Mouse (Mus musculus): ENCODE measurements at regions not wholly inside any gene's neighbourhood (a gene's known extent, or its start where the extent isn't known, plus 50 kb on each side); places are given as distances from the start of the nearest gene placed in this dataset.

- Histone ChIP-seq H3K4me3 (no peak overlapping the region), H3K9ac (no peak overlapping the region), H3K27me3 (replicated peaks) (no peaks in the 10 kb centered on the region), H3K9me3 (replicated peaks) (no peaks in the 10 kb centered on the region), H3K27ac (ENCODE audit: poor library complexity, severe bottlenecking) (no peak overlapping the region), H3K36me3 (no peaks in the 10 kb centered on the region), H3K4me1 (replicated peaks) (no peaks in the 10 kb centered on the region), H3K4me2 (no peak overlapping the region)
- WGBS: 82% methylated on average over 5 of the region's 5 CpGs
- ATAC-seq (ENCODE audit: insufficient number of reproducible peaks, low FRiP score): no peak
Observed at GRCm38 (mm10) chr10:37314746-37315430, 176.2 kb upstream of the Marcks start.

DNA sequence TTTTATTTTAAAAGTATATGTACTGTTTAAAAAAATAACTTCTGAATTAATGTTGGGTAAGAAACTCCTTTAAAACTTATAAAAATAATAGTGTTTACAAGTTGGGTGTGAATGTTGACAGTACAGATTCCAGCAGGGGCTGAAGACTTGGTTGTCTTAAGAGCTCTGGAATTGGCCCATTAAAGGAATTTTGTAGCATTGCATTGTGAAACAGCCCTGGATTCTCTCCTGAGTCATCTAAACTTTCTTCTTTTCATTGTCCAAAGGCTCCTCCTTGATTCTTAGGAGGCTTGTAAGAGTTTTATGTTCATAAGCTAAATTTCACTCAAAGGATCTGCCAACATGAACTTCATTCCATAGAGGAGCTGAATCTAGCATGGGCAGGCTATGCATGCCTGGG is 174.7 kb upstream of the Marcks start:
- no peaks in the 10 kb centered on the region for H3K27me3 ChIP-seq (replicated peaks)
- H3K4me3 ChIP-seq: no peak overlapping the region
- H3K4me1 ChIP-seq (replicated peaks): no peaks in the 10 kb centered on the region
- H3K9ac ChIP-seq: no peak overlapping the region
- H3K4me2 ChIP-seq: no peak overlapping the region
- H3K9me3 ChIP-seq (replicated peaks): no peaks in the 10 kb centered on the region
- no peak for ATAC-seq (ENCODE audit: insufficient number of reproducible peaks, low FRiP score)
- no peaks in the 10 kb centered on the region for H3K36me3 ChIP-seq
- no peak overlapping the region for H3K27ac ChIP-seq (ENCODE audit: poor library complexity, severe bottlenecking)

DNA sequence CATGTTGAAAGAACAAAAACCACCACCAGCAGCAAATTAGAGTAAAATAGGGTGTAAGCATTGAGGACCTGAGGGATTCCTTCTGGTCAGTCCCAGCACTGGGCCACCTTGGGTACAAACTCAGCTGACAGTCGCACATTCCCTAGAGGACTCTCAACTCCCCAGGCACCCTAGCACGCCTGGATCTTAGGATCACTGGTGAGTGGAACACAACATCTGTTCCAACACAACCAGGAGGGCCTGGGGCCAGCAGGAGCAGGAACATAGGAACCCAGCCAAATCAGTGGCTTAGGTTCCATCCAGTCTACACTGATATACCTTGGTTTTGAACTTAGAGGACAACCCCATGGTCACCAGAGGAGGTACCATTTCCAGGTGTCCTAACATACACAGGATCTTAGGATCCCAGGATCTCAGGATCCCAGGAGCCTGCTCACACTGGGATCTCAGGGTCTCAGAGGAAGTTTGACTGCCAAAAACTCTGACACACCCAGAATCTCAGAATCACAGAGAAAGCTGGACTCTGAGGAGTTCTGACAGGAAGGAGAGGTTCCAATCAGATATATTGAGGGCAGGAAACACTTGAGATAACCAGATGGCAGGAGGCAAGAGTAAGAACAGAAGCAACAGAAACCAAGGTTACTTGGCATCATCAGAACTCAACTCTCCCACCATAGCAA is 171.7 kb upstream of the Marcks start:
- no peak overlapping the region for H3K4me2 ChIP-seq
- no peaks in the 10 kb centered on the region for H3K9me3 ChIP-seq (replicated peaks)
- WGBS: 83% methylated on average over 2 of the region's 2 CpGs
- no peak overlapping the region for H3K27ac ChIP-seq (ENCODE audit: poor library complexity, severe bottlenecking)
- ATAC-seq (ENCODE audit: insufficient number of reproducible peaks, low FRiP score): no peak
- no peaks in the 10 kb centered on the region for H3K4me1 ChIP-seq (replicated peaks)
- no peak overlapping the region for H3K4me3 ChIP-seq
- no peaks in the 10 kb centered on the region for H3K27me3 ChIP-seq (replicated peaks)
- H3K9ac ChIP-seq: no peak overlapping the region
- no peaks in the 10 kb centered on the region for H3K36me3 ChIP-seq

- H3K4me1 ChIP-seq (replicated peaks): peaks cover 9% of the 10 kb centered on the region; the same call in 1 of the 2 replicates
- H3K4me2 ChIP-seq: no peak overlapping the region
- no peak overlapping the region for H3K9ac ChIP-seq
- no peak overlapping the region for H3K27ac ChIP-seq (ENCODE audit: poor library complexity, severe bottlenecking)
- no peaks in the 10 kb centered on the region for H3K9me3 ChIP-seq (replicated peaks)
- WGBS: 42% methylated on average over 2 of the region's 2 CpGs
- no peak overlapping the region for H3K4me3 ChIP-seq
- no peak for ATAC-seq (ENCODE audit: insufficient number of reproducible peaks, low FRiP score)
- H3K27me3 ChIP-seq (replicated peaks): no peaks in the 10 kb centered on the region
- H3K36me3 ChIP-seq: no peaks in the 10 kb centered on the region
Observed at GRCm38 (mm10) chr10:37304656-37305055, 165.9 kb upstream of the Marcks start.

GRCm38 (mm10) chr10:37300181-37300889 is 161.6 kb upstream of the Marcks start:
- H3K4me2 ChIP-seq: no peak overlapping the region
- no peaks in the 10 kb centered on the region for H3K27me3 ChIP-seq (replicated peaks)
- no peak overlapping the region for H3K4me3 ChIP-seq
- H3K27ac ChIP-seq (ENCODE audit: poor library complexity, severe bottlenecking): no peak overlapping the region
- H3K4me1 ChIP-seq (replicated peaks): peaks cover 9% of the 10 kb centered on the region; the same call in 1 of the 2 replicates
- 74% methylated on average over 5 of the region's 5 CpGs for WGBS
- H3K36me3 ChIP-seq: no peaks in the 10 kb centered on the region
- ATAC-seq (ENCODE audit: insufficient number of reproducible peaks, low FRiP score): no peak
- H3K9me3 ChIP-seq (replicated peaks): no peaks in the 10 kb centered on the region
- H3K9ac ChIP-seq: no peak overlapping the region

DNA sequence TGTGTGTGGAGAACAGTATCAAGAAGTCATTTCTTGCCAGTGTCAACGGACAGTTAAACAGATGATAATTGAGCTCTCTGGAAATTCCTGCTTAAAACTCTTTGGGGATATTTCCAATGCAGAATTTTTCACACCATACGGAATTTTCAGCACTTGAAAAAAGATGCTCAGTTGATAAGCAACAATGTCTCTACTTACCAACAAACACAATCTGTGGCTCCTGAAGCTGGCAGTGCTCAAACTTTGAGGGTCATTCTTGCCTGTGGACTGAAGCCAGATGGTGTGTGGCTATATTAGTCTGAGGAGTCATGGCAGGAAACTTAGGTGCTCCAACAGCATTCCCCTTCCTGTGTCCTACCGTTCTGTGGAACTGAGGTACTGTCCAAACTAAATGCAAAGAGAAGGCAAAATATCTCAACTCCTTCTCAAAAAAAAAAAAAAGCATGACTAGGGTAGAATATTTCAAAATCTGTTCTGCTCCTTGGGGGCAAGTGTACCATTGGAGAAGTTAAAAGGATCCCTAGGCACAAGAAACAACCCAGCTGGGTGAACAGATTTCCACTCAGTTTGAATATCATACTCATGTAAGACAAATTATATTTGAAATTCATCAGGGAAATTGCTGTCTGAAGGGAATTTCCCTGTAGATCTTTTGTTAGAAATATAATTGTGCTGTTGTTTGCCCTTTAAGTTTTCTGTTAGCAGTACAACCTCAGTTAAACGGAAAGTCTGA is 160.1 kb upstream of the Marcks start:
- 71% methylated on average over 4 of the region's 4 CpGs for WGBS
- H3K27ac ChIP-seq (ENCODE audit: poor library complexity, severe bottlenecking): no peak overlapping the region
- peaks cover 9% of the 10 kb centered on the region; the same call in 1 of the 2 replicates for H3K4me1 ChIP-seq (replicated peaks)
- H3K4me3 ChIP-seq: no peak overlapping the region
- H3K9me3 ChIP-seq (replicated peaks): no peaks in the 10 kb centered on the region
- H3K4me2 ChIP-seq: no peak overlapping the region
- H3K9ac ChIP-seq: no peak overlapping the region
- ATAC-seq (ENCODE audit: insufficient number of reproducible peaks, low FRiP score): no peak
- no peaks in the 10 kb centered on the region for H3K27me3 ChIP-seq (replicated peaks)
- no peaks in the 10 kb centered on the region for H3K36me3 ChIP-seq

GRCm38 (mm10) chr10:37294231-37294630 is 155.5 kb upstream of the Marcks start:
- Histone ChIP-seq H3K27me3 (replicated peaks) (no peaks in the 10 kb centered on the region), H3K4me2 (no peak overlapping the region), H3K36me3 (no peaks in the 10 kb centered on the region), H3K4me1 (replicated peaks) (peaks cover 5% of the 10 kb centered on the region), H3K9ac (no peak overlapping the region), H3K9me3 (replicated peaks) (no peaks in the 10 kb centered on the region), H3K4me3 (no peak overlapping the region), H3K27ac (ENCODE audit: poor library complexity, severe bottlenecking) (no peak overlapping the region)
- no peak for ATAC-seq (ENCODE audit: insufficient number of reproducible peaks, low FRiP score)

DNA sequence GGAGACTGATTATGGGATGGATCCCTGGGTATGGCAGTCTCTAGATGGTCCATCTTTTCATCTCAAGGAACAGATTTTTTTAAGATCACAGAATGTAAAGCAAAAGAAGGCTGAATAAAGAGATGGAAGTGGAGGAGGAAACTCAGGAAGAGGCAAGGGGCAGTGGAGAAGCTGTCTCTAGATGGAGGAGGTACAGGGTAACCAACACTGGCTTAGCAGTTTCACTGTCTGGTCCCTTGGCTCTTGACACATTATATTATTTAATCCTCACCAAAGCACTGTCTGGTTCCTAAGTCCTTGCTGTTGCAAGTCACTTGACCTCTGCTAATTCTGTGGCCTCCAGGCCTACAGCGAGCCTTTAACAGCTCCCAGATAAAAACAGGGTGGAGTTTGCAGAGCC is 154.6 kb upstream of the Marcks start:
- no peak overlapping the region for H3K4me2 ChIP-seq
- no peaks in the 10 kb centered on the region for H3K36me3 ChIP-seq
- H3K27ac ChIP-seq (ENCODE audit: poor library complexity, severe bottlenecking): no peak overlapping the region
- WGBS: 17% methylated on average over 1 of the region's 1 CpGs
- ATAC-seq (ENCODE audit: insufficient number of reproducible peaks, low FRiP score): no peak
- H3K9me3 ChIP-seq (replicated peaks): no peaks in the 10 kb centered on the region
- peaks cover 5% of the 10 kb centered on the region for H3K4me1 ChIP-seq (replicated peaks)
- H3K9ac ChIP-seq: no peak overlapping the region
- no peaks in the 10 kb centered on the region for H3K27me3 ChIP-seq (replicated peaks)
- no peak overlapping the region for H3K4me3 ChIP-seq

DNA sequence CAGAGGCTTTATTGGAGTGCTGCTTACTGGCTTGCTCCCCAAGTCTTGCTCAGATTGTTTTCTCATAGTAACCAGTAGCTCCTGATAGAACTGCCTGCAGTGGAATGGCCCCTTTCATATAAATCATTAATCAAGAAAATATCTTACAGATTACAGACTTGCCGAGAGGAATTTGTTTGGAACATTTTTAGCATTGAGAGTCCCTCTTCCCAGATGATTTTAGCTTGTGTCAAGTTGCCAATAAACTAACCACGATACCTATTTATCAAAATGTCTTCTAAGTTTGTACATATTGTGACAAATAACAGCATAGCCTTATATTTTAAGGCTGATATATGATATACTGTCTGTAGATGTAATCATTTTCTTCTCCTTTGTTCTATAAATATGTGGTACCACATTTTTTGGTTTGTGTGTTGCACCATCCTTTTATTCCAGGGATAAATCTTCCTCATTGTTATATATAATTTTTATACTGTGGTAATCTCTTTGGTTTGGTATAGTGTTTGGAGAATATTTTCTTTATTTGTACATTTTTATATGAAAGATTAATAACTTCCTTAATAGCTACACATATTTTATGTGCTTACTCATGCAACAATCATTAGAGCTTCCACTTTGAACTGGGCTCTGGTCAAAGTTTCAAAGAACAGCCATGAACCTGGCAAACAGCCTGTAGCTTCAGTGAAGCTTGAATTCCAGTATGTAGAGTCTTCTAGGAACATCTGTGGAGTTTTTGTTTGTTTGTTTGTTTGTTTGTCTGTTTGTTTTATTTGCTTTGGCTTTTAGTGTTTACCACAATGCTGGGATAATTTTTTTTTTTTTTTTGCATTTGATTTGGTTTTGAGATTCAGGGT is 153.1 kb upstream of the Marcks start:
- no peaks in the 10 kb centered on the region for H3K36me3 ChIP-seq
- no peak overlapping the region for H3K27ac ChIP-seq (ENCODE audit: poor library complexity, severe bottlenecking)
- no peak overlapping the region for H3K9ac ChIP-seq
- no peak for ATAC-seq (ENCODE audit: insufficient number of reproducible peaks, low FRiP score)
- no peaks in the 10 kb centered on the region for H3K27me3 ChIP-seq (replicated peaks)
- H3K4me2 ChIP-seq: no peak overlapping the region
- H3K9me3 ChIP-seq (replicated peaks): no peaks in the 10 kb centered on the region
- H3K4me3 ChIP-seq: no peak overlapping the region
- 85% methylated on average over 2 of the region's 2 CpGs for WGBS
- peaks cover 5% of the 10 kb centered on the region for H3K4me1 ChIP-seq (replicated peaks)

DNA sequence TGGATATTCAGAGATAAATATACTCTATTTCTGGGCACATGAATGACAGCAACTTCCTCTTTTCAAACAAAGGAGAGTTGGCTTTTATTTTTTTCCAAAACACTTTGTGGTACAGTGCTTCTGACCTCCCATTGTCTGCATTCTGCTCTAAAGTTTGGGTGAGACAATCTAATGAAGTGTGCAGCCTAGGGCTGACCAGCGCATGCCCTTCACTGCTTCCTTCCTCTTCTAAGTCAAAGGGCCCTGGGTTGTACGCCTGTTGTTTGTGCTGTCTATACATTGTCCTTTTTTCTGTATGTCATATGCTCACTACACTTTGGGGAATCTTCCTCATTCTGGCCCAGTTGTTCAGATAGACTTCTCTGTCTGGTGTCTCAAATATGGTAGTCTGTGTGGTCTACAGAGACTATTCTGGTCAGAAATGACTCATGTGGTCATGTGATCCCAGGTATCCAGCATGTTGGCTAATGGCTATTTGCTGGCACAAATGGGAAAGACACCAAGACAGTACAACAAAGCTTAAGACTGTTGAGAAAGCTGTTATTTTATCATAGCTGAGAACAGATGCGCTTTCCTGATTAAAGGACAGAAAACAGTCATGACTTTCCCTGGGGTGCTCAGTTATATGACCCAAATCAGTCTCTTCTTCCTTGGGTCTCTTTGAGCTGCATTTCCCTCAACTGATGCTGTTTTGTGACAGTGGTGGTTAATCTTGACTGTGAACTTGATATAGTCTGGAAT is 151.4 kb upstream of the Marcks start:
- Histone ChIP-seq H3K4me3 (no peak overlapping the region), H3K4me1 (replicated peaks) (peaks cover 5% of the 10 kb centered on the region), H3K27ac (ENCODE audit: poor library complexity, severe bottlenecking) (0 out of 2 replicates have a peak overlapping the region, but pooled peaks have one; percentile 13), H3K4me2 (no peak overlapping the region), H3K27me3 (replicated peaks) (no peaks in the 10 kb centered on the region), H3K9me3 (replicated peaks) (no peaks in the 10 kb centered on the region), H3K36me3 (no peaks in the 10 kb centered on the region), H3K9ac (no peak overlapping the region)
- peak; percentile 69; the same call in 1 of the 2 replicates for ATAC-seq (ENCODE audit: insufficient number of reproducible peaks, low FRiP score)
- 78% methylated on average over 3 of the region's 3 CpGs for WGBS

Measured in heart, embryonic 12.5 days (tissue).